In the genomic region with DNA sequence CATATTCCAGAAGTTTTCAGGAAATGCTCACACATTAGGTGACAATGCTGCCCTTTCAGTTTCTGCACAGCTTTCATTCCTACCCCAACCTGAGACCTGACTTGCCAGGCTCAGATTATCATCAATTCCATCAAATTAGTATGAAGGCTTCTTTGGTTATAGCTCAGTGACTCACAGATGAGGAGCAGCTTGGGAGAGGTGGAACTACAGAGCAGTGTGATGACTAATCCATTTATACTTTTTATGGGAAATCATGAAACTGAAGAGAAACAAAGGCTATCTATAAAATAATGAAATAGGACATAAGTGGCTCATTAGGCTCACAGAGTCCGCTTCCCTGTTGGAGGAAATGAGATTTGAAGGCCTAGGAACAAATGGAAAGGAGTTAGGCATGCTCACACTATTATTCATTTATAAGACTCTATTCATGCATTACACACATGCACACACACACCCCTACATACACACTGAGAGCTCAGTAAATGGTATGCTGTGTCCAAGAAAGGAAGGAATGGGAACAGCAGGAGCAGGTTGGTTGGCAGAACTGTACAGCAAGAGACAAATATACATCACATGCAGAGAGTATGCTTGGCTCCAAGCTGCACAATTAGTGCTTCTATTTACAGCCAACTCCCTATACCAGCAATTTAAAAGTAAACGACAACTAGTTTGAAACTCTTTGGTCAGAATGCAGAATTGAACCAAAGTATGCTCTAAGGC, we compare ENCODE assay signal across 21 mouse cellular contexts.
DNase-seq lines count a peak whose midpoint lies in the region; ATAC-seq and TF ChIP-seq lines count a peak whose summit lies in the region.
"Had no signal": no experiment of that assay in that cellular context is flagged by ENCODE, and none has a peak within 500 bp of the region (broad histone marks: within the 10 kb centered on the region; RNA-seq: fewer than 3 reads in every experiment).

No protein-coding gene starts in this region.

- no peak overlapping the region for H3K4me3 ChIP-seq in hindbrain, postnatal 0 days (ENCODE audit: low read length)
- no peak overlapping the region for H3K4me3 ChIP-seq in hindbrain, embryonic 10.5 days
- no peak overlapping the region for H3K4me3 ChIP-seq in forebrain, postnatal 0 days (ENCODE audit: low read depth, low read length)
- H3K4me3 ChIP-seq: embryonic facial prominence, embryonic 12.5 days; heart, embryonic 12.5 days; megakaryocyte, embryonic 14.5 days; neural tube, embryonic 12.5 days had no signal

- H3K9ac ChIP-seq in hindbrain, postnatal 0 days (replicated peaks; ENCODE audit: low read length): no peak overlapping the region
- H3K9ac ChIP-seq in forebrain, postnatal 0 days: no peak overlapping the region
- H3K9ac ChIP-seq: embryonic facial prominence, embryonic 12.5 days; heart, embryonic 12.5 days; liver, embryonic 14.5 days; neural tube, embryonic 12.5 days had no signal

- DNase-seq in hindbrain, postnatal 0 days (ENCODE audit: low spot score): peak; percentile 2
- DNase-seq in hindbrain, embryonic 10.5 days (ENCODE audit: low spot score): no peak
- DNase-seq in 3134 (ENCODE audit: extremely low read depth, insufficient read length, low spot score) (peak; percentile 28), 3T3-L1 (ENCODE audit: low read depth, low spot score) (peak; percentile 56)
- DNase-seq in forebrain, postnatal 0 days: peak; percentile 20
- DNase-seq in cerebellum, postnatal 4 days (ENCODE audit: low spot score in 2 of 2): no peak
- no peak for DNase-seq in cerebellum, adult 18-20 months
- DNase-seq: adrenal gland, postnatal 36 days; cerebellum, postnatal 36 days; gastrocnemius, postnatal 36 days; heart, postnatal 36 days; kidney, postnatal 10 days had no signal

- H3K9me3 ChIP-seq in hindbrain, postnatal 0 days (ENCODE audit: low read length): no peaks in the 10 kb centered on the region
- no peaks in the 10 kb centered on the region for H3K9me3 ChIP-seq in hindbrain, embryonic 10.5 days
- no peaks in the 10 kb centered on the region for H3K9me3 ChIP-seq in forebrain, postnatal 0 days (ENCODE audit: low read length)
- H3K9me3 ChIP-seq: embryonic facial prominence, embryonic 12.5 days; heart, embryonic 12.5 days; megakaryocyte, embryonic 14.5 days; neural tube, embryonic 12.5 days had no signal

- no peaks in the 10 kb centered on the region for H3K36me3 ChIP-seq in hindbrain, postnatal 0 days (ENCODE audit: insufficient read depth, low read length)
- H3K36me3 ChIP-seq in hindbrain, embryonic 10.5 days: no peaks in the 10 kb centered on the region
- no peaks in the 10 kb centered on the region for H3K36me3 ChIP-seq in forebrain, postnatal 0 days (ENCODE audit: insufficient read depth)
- H3K36me3 ChIP-seq: embryonic facial prominence, embryonic 12.5 days; heart, embryonic 12.5 days; neural tube, embryonic 12.5 days had no signal

- WGBS in hindbrain, postnatal 0 days: 72% methylated on average over 2 of the region's 2 CpGs
- 90% methylated on average over 2 of the region's 2 CpGs for WGBS in hindbrain, embryonic 10.5 days
- WGBS in forebrain, postnatal 0 days: 29% methylated on average over 2 of the region's 2 CpGs

- no peak overlapping the region for H3K4me2 ChIP-seq in hindbrain, postnatal 0 days (ENCODE audit: low read depth, low read length)
- H3K4me2 ChIP-seq in forebrain, postnatal 0 days (ENCODE audit: low read depth): no peak overlapping the region
- H3K4me2 ChIP-seq: embryonic facial prominence, embryonic 12.5 days; heart, embryonic 12.5 days; neural tube, embryonic 12.5 days had no signal

- H3K27ac ChIP-seq in hindbrain, postnatal 0 days: no peak overlapping the region
- no peak overlapping the region for H3K27ac ChIP-seq in hindbrain, embryonic 10.5 days
- H3K27ac ChIP-seq in forebrain, postnatal 0 days (ENCODE audit: low read depth, low read length): no peak overlapping the region
- H3K27ac ChIP-seq: embryonic facial prominence, embryonic 12.5 days; liver, embryonic 14.5 days; neural tube, embryonic 12.5 days had no signal

- ATAC-seq in hindbrain, postnatal 0 days: no peak
- peak; percentile 78 for ATAC-seq in forebrain, postnatal 0 days
- ATAC-seq: intestine, postnatal 0 days; lung, postnatal 0 days; midbrain, embryonic 16.5 days; Patski had no signal

- no peaks in the 10 kb centered on the region for H3K4me1 ChIP-seq in hindbrain, postnatal 0 days (ENCODE audit: insufficient read depth, low read length)
- no peaks in the 10 kb centered on the region for H3K4me1 ChIP-seq in hindbrain, embryonic 10.5 days (replicated peaks)
- peaks cover 5% of the 10 kb centered on the region; the same call in 1 of the 2 replicates for H3K4me1 ChIP-seq in forebrain, postnatal 0 days (ENCODE audit: insufficient read depth)
- H3K4me1 ChIP-seq: embryonic facial prominence, embryonic 12.5 days; heart, embryonic 12.5 days; neural tube, embryonic 12.5 days had no signal

- no peaks in the 10 kb centered on the region for H3K27me3 ChIP-seq in hindbrain, postnatal 0 days (ENCODE audit: insufficient read depth, low read length)
- no peaks in the 10 kb centered on the region for H3K27me3 ChIP-seq in hindbrain, embryonic 10.5 days (ENCODE audit: insufficient read depth, poor library complexity, severe bottlenecking)
- H3K27me3 ChIP-seq in forebrain, postnatal 0 days (ENCODE audit: insufficient read depth, low read length): no peaks in the 10 kb centered on the region
- H3K27me3 ChIP-seq: embryonic facial prominence, embryonic 12.5 days; heart, embryonic 12.5 days; neural tube, embryonic 12.5 days; Patski had no signal

- no peak for TF ChIP-seq CTCF in hindbrain, postnatal 0 days (IDR thresholded peaks at IDR 0.05; ENCODE audit: low read depth)
- no peak for TF ChIP-seq CTCF in forebrain, postnatal 0 days (IDR thresholded peaks at IDR 0.05; ENCODE audit: low read depth)

Comparison
In these comparisons a context has a peak if more than half of its experiments do, and no peak if none do; other contexts are left out.
1. DNase-seq: peak in hindbrain, postnatal 0 days (single experiment), 3134 (single experiment), 3T3-L1 (single experiment) and forebrain, postnatal 0 days (single experiment); none in hindbrain, embryonic 10.5 days (single experiment), cerebellum, postnatal 4 days (0 of 2) and cerebellum, adult 18-20 months (0 of 2).